Mouse (Mus musculus) CH12.LX (cell line): ENCODE results near the gene Cmtm4.
"Not testable (repeated sequence)": the region's sequence is repeated elsewhere in the genome, so short reads cannot be mapped to it uniquely, and the experiment has no call there.

Experiments used
- CHD2 ChIP-seq: IDR thresholded peaks from 2 replicates; pipeline ENCODE4 v1.6.1; 2011; ENCODE audit warnings: low read length, improper control_type of control experiment
- CTCF ChIP-seq, 2 experiments: IDR thresholded peaks in 1 of 2; conservative IDR thresholded peaks in 1 of 2; 2 replicates each; pipeline ENCODE4 v1.5.1; 2011 to 2012; ENCODE audit warnings: low read depth in 2 of 2, low read length in 2 of 2, improper control_type of control experiment in 1 of 2, inconsistent platforms in 1 of 2, mild to moderate bottlenecking in 1 of 2, moderate library complexity in 1 of 2
- E2F4 ChIP-seq: IDR thresholded peaks from 2 replicates; pipeline ENCODE4 v1.6.1; 2011; ENCODE audit warnings: low read depth, low read length, improper control_type of control experiment; ENCODE audit not compliant: insufficient replicate concordance
- ELF1 ChIP-seq: IDR thresholded peaks from 2 replicates; pipeline ENCODE4 v1.6.1; 2014; ENCODE audit warnings: low read depth, mild to moderate bottlenecking, inconsistent platforms, low read length, improper control_type of control experiment
- KAT2A ChIP-seq: IDR thresholded peaks from 2 replicates; pipeline ENCODE4 v1.6.1; 2012; ENCODE audit warnings: low read length, improper control_type of control experiment, inconsistent platforms; ENCODE audit not compliant: insufficient replicate concordance
- MAFK ChIP-seq: IDR thresholded peaks from 2 replicates; pipeline ENCODE4 v1.6.1; 2011; ENCODE audit warnings: low read length, improper control_type of control experiment; ENCODE audit not compliant: insufficient replicate concordance
- MAX ChIP-seq: IDR thresholded peaks from 2 replicates; pipeline ENCODE4 v1.6.1; 2011; ENCODE audit warnings: low read length, improper control_type of control experiment
- MAZ ChIP-seq: IDR thresholded peaks from 2 replicates; pipeline ENCODE4 v1.6.1; 2012; ENCODE audit warnings: low read depth, mild to moderate bottlenecking, inconsistent platforms, low read length, improper control_type of control experiment, moderate library complexity
- POLR2A ChIP-seq: IDR thresholded peaks from 2 replicates; pipeline ENCODE4 v1.6.1; 2011; ENCODE audit warnings: low read depth, mild to moderate bottlenecking, improper control_type of control experiment, low read length
- UBTF ChIP-seq: IDR thresholded peaks from 2 replicates; pipeline ENCODE4 v1.6.1; 2012; ENCODE audit warnings: low read depth, mild to moderate bottlenecking, inconsistent platforms, low read length, improper control_type of control experiment, moderate library complexity
- ZMIZ1 ChIP-seq: IDR thresholded peaks from 2 replicates; pipeline ENCODE4 v1.6.1; 2012; ENCODE audit warnings: low read depth, mild to moderate bottlenecking, inconsistent platforms, low read length, improper control_type of control experiment

GRCm38 (mm10) chr8:104309441-104310155, 86.0 kb downstream of the Cmtm4 start, which contains the start of the genes Gm45711 and Cmtm1:
- not testable (repeated sequence) for TF ChIP-seq ELF1; ZMIZ1; E2F4; UBTF; CHD2; MAFK; CTCF (conservative IDR thresholded peaks at IDR 0.05 in 1 of 2, IDR thresholded peaks at IDR 0.05 in 1 of 2; ENCODE audit: low read depth in 2 of 2, low read length in 2 of 2); MAZ; POLR2A; KAT2A; MAX
